Mouse (Mus musculus): ENCODE measurements around the gene Cdk5.

DNA sequence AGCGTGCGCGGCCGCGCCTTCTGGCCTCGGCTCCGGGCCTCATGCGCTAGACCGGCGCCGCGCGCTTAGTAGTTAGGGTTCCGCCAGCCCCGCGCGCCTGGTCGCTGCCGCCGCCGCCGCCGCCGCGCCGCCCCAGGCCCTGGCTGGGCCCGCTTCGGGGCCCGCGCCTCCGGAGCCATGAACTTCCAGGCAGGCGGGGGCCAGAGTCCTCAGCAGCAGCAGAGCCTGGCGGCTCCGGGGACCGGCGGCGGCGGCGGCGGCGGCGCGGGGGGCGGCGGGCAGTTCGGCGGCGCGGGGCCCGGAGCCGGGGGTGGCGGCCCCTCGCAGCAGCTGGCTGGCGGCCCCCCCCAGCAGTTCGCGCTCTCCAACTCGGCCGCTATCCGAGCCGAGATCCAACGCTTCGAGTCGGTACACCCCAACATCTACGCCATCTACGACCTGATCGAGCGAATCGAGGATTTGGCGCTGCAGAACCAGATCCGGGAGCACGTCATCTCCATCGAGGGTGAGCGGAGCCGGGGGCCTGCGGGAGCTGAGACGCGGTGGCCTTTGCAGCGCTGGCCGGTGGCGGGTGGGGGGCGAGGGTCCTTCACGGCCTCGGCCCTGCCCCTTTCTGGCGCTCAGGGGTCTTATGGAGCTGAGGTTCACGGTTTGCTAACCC is 28.8 kb upstream of the Cdk5 start, which contains the start of gene Agap3:
- no peak for TF ChIP-seq CTCF (IDR thresholded peaks at IDR 0.05)
- no peak for TF ChIP-seq EP300 (IDR thresholded peaks at IDR 0.05)
